Mouse (Mus musculus) liver, embryonic 14.5 days (tissue): ENCODE results near the gene Hipk2. TPM values are rescaled to one million over a fixed set of nuclear protein-coding genes. Genes with fewer than 3 reads are reported as not detected.
A peak's percentile ranks its signal among the peaks of the same experiment; 100 is the strongest.

ENCODE experiments used
- ATAC-seq: fragments of 200-750 bp; cut with Nextera tagmentation; 2 replicates; pipeline ENCODE4 v1.8.0; 2017; ENCODE audit warnings: moderate number of reproducible peaks, mild to moderate bottlenecking, moderate library complexity; ENCODE audit not compliant: insufficient read depth
- DNase-seq, 3 experiments: peaks; one replicate each; pipeline ENCODE4 v3.0.0-alpha.2; 2012 to 2013; ENCODE audit warnings: low read depth in 3 of 3, low spot score in 3 of 3
- H3K27ac ChIP-seq: fragments of 300-500 bp; sonication (generic); 2 replicates; pipeline ENCODE4 v1.5.1; 2014; ENCODE audit warnings: moderate library complexity, mild to moderate bottlenecking, control low read depth, inconsistent platforms
- H3K27me3 ChIP-seq: fragments of 300-500 bp; sonication (generic); 2 replicates; pipeline ENCODE4 v1.6.1; 2014; ENCODE audit warnings: mild to moderate bottlenecking, low read length, moderate library complexity; ENCODE audit not compliant: control insufficient read depth, insufficient read depth
- H3K36me3 ChIP-seq: fragments of 300-500 bp; sonication (generic); replicated peaks from 2 replicates; pipeline ENCODE4 v1.6.1; 2014; ENCODE audit warnings: low read depth; ENCODE audit not compliant: control insufficient read depth, insufficient read depth
- H3K4me1 ChIP-seq, 2 experiments: fragments of 200-500 bp in 1 of 2; fragments of 300-500 bp in 1 of 2; sonication (generic) in 1 of 2; replicated peaks; 2 replicates each; pipeline ENCODE4 v1.6.1; 2012 to 2014; ENCODE audit warnings: antibody characterized with exemption in 1 of 2, inconsistent platforms in 1 of 2, low read length in 1 of 2; ENCODE audit not compliant: control insufficient read depth in 2 of 2, insufficient read depth in 2 of 2
- H3K4me2 ChIP-seq: fragments of 300-500 bp; sonication (generic); 2 replicates; pipeline ENCODE4 v1.6.1; 2014; ENCODE audit warnings: low read depth, mild to moderate bottlenecking, control low read depth, moderate library complexity
- H3K4me3 ChIP-seq, 2 experiments: fragments of 200-500 bp in 1 of 2; fragments of 300-500 bp in 1 of 2; sonication (generic) in 1 of 2; 2 replicates each; pipeline ENCODE4 v1.5.1; 2012 to 2014; ENCODE audit warnings: low read depth in 2 of 2, low read length in 2 of 2, mild to moderate bottlenecking in 2 of 2, control low read depth in 1 of 2, inconsistent platforms in 1 of 2, moderate library complexity in 1 of 2; ENCODE audit not compliant: insufficient read depth in 1 of 2
- H3K9ac ChIP-seq: fragments of 300-500 bp; sonication (generic); replicated peaks from 2 replicates; pipeline ENCODE4 v1.6.1; 2014; ENCODE audit warnings: mild to moderate bottlenecking, control low read depth, moderate library complexity
- H3K9me3 ChIP-seq: fragments of 300-500 bp; sonication (generic); 2 replicates; pipeline ENCODE4 v1.6.1; 2016; ENCODE audit warnings: low read length, mixed read lengths; ENCODE audit not compliant: control insufficient read depth
- CTCF ChIP-seq: IDR thresholded peaks from 2 replicates; pipeline ENCODE4 v1.5.1; 2016; ENCODE audit warnings: antibody characterized with exemption, low read depth, control low read depth
- EP300 ChIP-seq: IDR thresholded peaks from 2 replicates; pipeline ENCODE4 v1.6.1; 2016; ENCODE audit warnings: antibody characterized with exemption, low read depth
- WGBS: fragments of 180-500 bp; shearing (Covaris S2); extraction: QIAGEN DNeasy Blood & Tissue Kit; methylation state at CpG from one replicate; pipeline ENCODE4 v1.1.7; 2014; ENCODE audit not compliant: insufficient replicate concordance; 5-methylcytosine and 5-hydroxymethylcytosine counted together
- polyA plus RNA-seq, 2 experiments: library from polyadenylated mRNA; depleted of rRNA in 1 of 2; stranded (reverse) in 1 of 2; unstranded in 1 of 2; fragments of >200 nt; fragmentation: Nextera tagmentation in 1 of 2; extraction: Ambion mirVana in 1 of 2; gene quantifications; 2 replicates each; pipeline versions ENCODE4 v1.2.1 to v1.2.3; 2012 to 2014

Gene Hipk2
- polyA plus RNA-seq, 2 experiments, result 10.7 to 13.0 TPM

DNA sequence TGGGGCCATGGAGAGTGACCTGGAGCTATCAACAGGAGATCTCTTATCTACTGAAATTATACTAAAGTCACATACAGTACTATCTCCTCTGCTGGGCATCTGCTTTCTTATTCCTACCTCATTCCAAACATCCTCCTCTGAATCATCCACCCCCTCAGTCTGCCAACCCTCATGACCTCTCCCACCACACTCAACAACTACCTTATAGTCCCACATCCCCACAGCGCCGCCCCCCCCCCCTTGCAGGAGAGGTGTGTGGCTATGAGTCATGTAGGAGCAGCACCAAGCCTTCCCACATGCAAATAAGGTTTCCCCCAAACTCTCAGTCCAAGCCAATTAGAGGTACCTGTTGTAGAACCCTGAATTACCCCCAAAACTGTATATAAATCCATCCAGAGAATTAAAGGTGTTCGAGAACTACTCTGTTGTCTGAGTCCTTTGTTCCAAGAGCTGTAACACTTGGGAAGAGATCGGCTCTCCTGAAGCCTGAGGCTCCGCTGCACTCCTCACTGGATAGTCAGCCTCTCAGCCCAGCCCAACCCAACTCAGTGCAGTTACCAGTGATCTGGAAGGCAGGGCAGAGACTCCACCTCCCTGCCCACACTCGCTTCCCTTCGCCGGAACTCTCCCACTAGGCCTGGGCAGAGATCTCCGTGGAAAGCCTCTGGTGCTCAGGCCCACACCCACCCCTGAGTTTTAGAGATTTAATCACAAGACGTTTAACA lies 66.4 kb downstream of the Hipk2 start:
- H3K4me2 ChIP-seq, result no peak overlapping the region
- DNase-seq (no peak), ATAC-seq (peak; percentile 19; the same call in 1 of the 2 replicates)
- no peaks in the 10 kb centered on the region for H3K27me3 ChIP-seq
- H3K9ac ChIP-seq, result no peak overlapping the region
- H3K36me3 ChIP-seq, result peaks cover 58% of the 10 kb centered on the region
- WGBS, result 32% methylated on average over 10 of the region's 10 CpGs
- H3K27ac ChIP-seq, result no peak overlapping the region
- TF ChIP-seq EP300 (no peak), CTCF (no peak)
- H3K4me3 ChIP-seq, result no peak overlapping the region
- H3K9me3 ChIP-seq, result no peaks in the 10 kb centered on the region
- H3K4me1 ChIP-seq, result peaks cover 7 to 23% of the 10 kb centered on the region in 2 experiments; a peak in 3 of 4 replicates

DNA sequence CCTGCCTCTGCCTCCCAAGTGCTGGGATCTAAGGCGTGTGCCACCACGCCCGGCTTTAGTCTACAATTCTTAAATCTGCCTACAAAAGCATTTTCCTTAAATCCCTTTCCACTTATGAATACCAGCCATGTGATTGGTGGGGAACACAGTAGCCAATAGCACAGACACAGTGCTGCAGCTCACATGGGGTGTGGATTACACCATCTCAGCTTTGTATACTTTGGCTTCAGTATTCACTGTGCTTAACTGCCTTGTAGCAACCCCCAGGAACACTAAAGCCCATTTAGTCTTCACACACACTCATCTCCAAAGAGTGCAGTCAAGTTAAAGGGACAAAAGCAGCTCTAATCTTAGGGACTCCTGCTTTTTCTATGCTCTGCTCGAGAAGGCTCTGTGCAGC lies 67.6 kb downstream of the Hipk2 start:
- no peaks in the 10 kb centered on the region for H3K9me3 ChIP-seq
- no peak overlapping the region for H3K27ac ChIP-seq
- H3K4me2 ChIP-seq, result no peak overlapping the region
- no peak for ATAC-seq
- H3K4me1 ChIP-seq, result peaks cover 7 to 23% of the 10 kb centered on the region in 2 experiments; a peak in 3 of 4 replicates
- no peaks in the 10 kb centered on the region for H3K27me3 ChIP-seq
- DNase-seq, result no peak
- H3K4me3 ChIP-seq, result no peak overlapping the region
- no peak overlapping the region for H3K9ac ChIP-seq
- no peak for TF ChIP-seq EP300
- TF ChIP-seq CTCF, result no peak
- WGBS, result 81% methylated on average over 4 of the region's 4 CpGs
- peaks cover 63% of the 10 kb centered on the region for H3K36me3 ChIP-seq

DNA sequence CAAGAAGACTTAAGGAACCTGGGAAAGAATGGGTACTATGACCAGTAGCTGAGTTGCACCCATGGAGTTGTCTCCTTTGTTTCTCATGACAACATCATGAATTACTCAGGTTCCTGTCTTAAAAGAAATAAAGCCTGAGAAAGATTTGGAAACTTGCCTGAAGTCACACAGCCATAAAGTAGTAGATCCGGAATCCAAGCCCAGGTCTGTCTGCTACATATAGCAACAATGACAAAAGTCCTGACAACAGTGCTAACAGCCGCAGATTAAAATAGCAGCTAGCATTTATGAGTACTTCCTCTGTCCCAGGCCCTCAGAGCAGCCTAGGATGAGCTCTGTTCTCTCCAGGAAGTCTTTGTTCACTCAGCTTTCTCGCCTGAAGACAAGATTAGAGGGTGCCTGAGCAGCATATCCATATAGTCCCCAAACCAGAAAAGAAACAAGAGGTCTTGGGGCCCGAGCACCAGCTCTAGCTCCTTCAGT lies 69.0 kb downstream of the Hipk2 start:
- ATAC-seq (no peak), DNase-seq (no peak)
- H3K27ac ChIP-seq, result no peak overlapping the region
- peaks cover 65% of the 10 kb centered on the region for H3K36me3 ChIP-seq
- TF ChIP-seq EP300 (no peak), CTCF (no peak)
- no peaks in the 10 kb centered on the region for H3K27me3 ChIP-seq
- 43% methylated on average over 4 of the region's 4 CpGs for WGBS
- H3K4me1 ChIP-seq, result peaks cover 7 to 26% of the 10 kb centered on the region in 2 experiments; a peak in 3 of 4 replicates
- H3K9me3 ChIP-seq, result no peaks in the 10 kb centered on the region
- H3K4me3 ChIP-seq, result no peak overlapping the region
- H3K9ac ChIP-seq, result no peak overlapping the region
- no peak overlapping the region for H3K4me2 ChIP-seq

DNA sequence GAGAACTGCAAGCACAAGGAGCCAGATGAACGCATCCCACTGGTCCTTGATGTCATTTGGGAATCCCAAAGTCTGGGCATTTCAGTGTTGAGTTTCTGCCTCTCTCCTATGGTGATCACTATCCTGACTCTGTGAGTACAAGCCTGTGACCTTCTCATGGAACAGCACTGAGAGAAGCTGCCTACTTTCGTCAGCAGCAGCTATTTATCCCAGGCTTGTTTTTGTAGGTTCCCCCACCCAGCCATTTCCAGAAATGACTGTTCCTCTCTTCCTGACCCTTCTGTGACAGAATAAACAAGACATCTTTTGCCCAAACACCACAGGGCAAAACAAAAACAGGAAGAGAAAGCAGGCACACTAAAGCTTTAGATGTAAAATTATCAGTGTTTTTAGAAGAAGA lies 70.4 kb downstream of the Hipk2 start:
- H3K4me1 ChIP-seq, result peaks cover 7 to 19% of the 10 kb centered on the region in 2 experiments; a peak in 3 of 4 replicates
- no peak for ATAC-seq
- no peak for DNase-seq
- no peaks in the 10 kb centered on the region for H3K27me3 ChIP-seq
- peaks cover 65% of the 10 kb centered on the region for H3K36me3 ChIP-seq
- TF ChIP-seq EP300, result no peak
- TF ChIP-seq CTCF, result no peak
- H3K9me3 ChIP-seq, result no peaks in the 10 kb centered on the region
- H3K4me3 ChIP-seq, result no peak overlapping the region
- no peak overlapping the region for H3K27ac ChIP-seq
- H3K4me2 ChIP-seq, result no peak overlapping the region
- no peak overlapping the region for H3K9ac ChIP-seq
- WGBS, result 73% methylated on average over 2 of the region's 2 CpGs

DNA sequence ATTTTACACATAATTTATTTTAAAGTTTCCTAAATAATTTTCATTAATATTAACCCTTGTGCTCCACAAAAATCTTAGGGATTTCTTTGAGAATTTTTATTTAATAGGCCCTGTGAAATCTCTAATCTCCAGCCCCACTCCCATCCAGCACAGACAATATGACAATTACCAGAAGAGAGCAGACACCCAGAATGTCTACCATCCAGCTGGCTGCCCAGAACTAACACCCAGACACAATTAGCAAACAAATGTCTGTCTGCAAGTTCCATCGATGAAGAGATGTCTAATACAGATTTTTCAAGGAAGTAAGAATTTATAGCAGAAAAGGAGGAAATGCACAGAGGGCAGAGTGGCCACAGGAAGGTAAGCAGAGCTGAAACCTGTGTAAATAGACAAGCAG lies 74.7 kb downstream of the Hipk2 start:
- H3K4me1 ChIP-seq, result peaks cover 9 to 16% of the 10 kb centered on the region in 2 experiments
- no peak overlapping the region for H3K4me3 ChIP-seq
- no peak overlapping the region for H3K9ac ChIP-seq
- H3K27ac ChIP-seq, result no peak overlapping the region
- H3K27me3 ChIP-seq, result no peaks in the 10 kb centered on the region
- no peaks in the 10 kb centered on the region for H3K9me3 ChIP-seq
- H3K4me2 ChIP-seq, result no peak overlapping the region
- no peak for ATAC-seq
- WGBS, result 47% methylated on average over 1 of the region's 1 CpGs
- DNase-seq, result no peak
- TF ChIP-seq EP300, result no peak
- TF ChIP-seq CTCF, result no peak
- H3K36me3 ChIP-seq, result peaks cover 49% of the 10 kb centered on the region
